Mouse (Mus musculus) Patski (cell line): ENCODE results near the gene Brip1. TPM values are rescaled to one million over a fixed set of nuclear protein-coding genes. Genes with fewer than 3 reads are reported as not detected.
"Not testable (repeated sequence)": the region's sequence is repeated elsewhere in the genome, so short reads cannot be mapped to it uniquely, and the experiment has no call there.

ENCODE experiments used
- ATAC-seq: fragments of 100-300 bp; one replicate; pipeline ENCODE4 v1.8.0; 2021
- CTCF ChIA-PET: fragments of 350-600 bp; sonication (Branson Sonifier 250); formaldehyde crosslinking; loops from one replicate; lab custom pipeline; 2022; ENCODE audit warnings: inconsistent platforms; lab: Charles Lee
- POLR2A ChIA-PET: fragments of 350-600 bp; sonication (Branson Sonifier 250); formaldehyde crosslinking; loops from one replicate; lab custom pipeline; 2022; ENCODE audit warnings: antibody characterized with exemption, inconsistent platforms; lab: Charles Lee
- DNase-seq: peaks from one replicate; pipeline ENCODE4 v3.0.0-alpha.2; 2011; ENCODE audit warnings: low read depth, low spot score
- H3K27me3 ChIP-seq: fragments of 371-371 bp; one replicate; pipeline ENCODE4 v1.5.1; 2021
- CTCF ChIP-seq: fragments of 100-300 bp; IDR thresholded peaks from one replicate; pipeline ENCODE4 v1.5.1; 2021
- in situ Hi-C: fragments of 300-500 bp; cut with MboI; formaldehyde crosslinking; loops from 3 replicates; pipeline ENCODE4 v1.11.1; 2018; ENCODE audit warnings: low pct_unique_long_range_greater_than_20kb, mixed read lengths
- polyA plus RNA-seq: library from polyadenylated mRNA; unstranded; gene quantifications from one replicate; pipeline ENCODE4 v1.2.3, GENCODE M21; 2021

Brip1 gene
- polyA plus RNA-seq, 1 experiment from 2014 or later: 4.4 TPM

- no peaks in the 10 kb centered on the region for H3K27me3 ChIP-seq
- DNase-seq (no peak), ATAC-seq (peak; percentile 31)
- CTCF ChIA-PET: no interaction called here
- POLR2A ChIA-PET: interaction anchor here (0.6 kb wide), 1 partner anchor 148 kb away, joined by 6 read pairs; no protein-coding TSS in a partner anchor
- TF ChIP-seq CTCF: no peak
- in situ Hi-C loops: loop anchor here (25.0 kb wide), 1 partner anchor 462 kb away; no protein-coding TSS in a partner anchor
These were observed 452 bp downstream of the Brip1 start for GRCm38 (mm10) chr11:86200460-86201021.

GRCm38 (mm10) chr11:86199733-86200132 is 1.3 kb downstream of the Brip1 start:
- ChIA-PET POLR2A (interaction anchor here (0.6 kb wide), 1 partner anchor 149 kb away, joined by 6 read pairs; no protein-coding TSS in a partner anchor), CTCF (interaction anchor here (0.9 kb wide), 1 partner anchor 41 kb away, joined by 3 read pairs; no protein-coding TSS in a partner anchor)
- no peak for TF ChIP-seq CTCF
- in situ Hi-C loops: loop anchor here (25.0 kb wide), 1 partner anchor 463 kb away; no protein-coding TSS in a partner anchor
- DNase-seq: no peak
- H3K27me3 ChIP-seq: no peaks in the 10 kb centered on the region
- no peak for ATAC-seq

GRCm38 (mm10) chr11:86185224-86185623 is 15.8 kb downstream of the Brip1 start:
- in situ Hi-C loops: not testable (repeated sequence)

GRCm38 (mm10) chr11:86175833-86176232 is 25.2 kb downstream of the Brip1 start:
- ChIA-PET POLR2A (interaction anchor here (0.6 to 0.7 kb wide), 2 partner anchors 10 to 333 kb away, joined by 3 to 4 read pairs; no protein-coding TSS in a partner anchor), CTCF (interaction anchor here (1.0 kb wide), 1 partner anchor 11 kb away, joined by 3 read pairs; no protein-coding TSS in a partner anchor)
- DNase-seq: no peak
- no peak for TF ChIP-seq CTCF
- no peak for ATAC-seq
- in situ Hi-C loops: no loop called here
- no peaks in the 10 kb centered on the region for H3K27me3 ChIP-seq

More at GRCm38 (mm10) chr11:86185224-86185623, 15.8 kb downstream of the Brip1 start:
- ATAC-seq, DNase-seq, H3K27me3 ChIP-seq: not testable (repeated sequence)
- ChIA-PET POLR2A (interaction anchor here (0.6 kb wide), 1 partner anchor 341 kb away, joined by 3 read pairs; no protein-coding TSS in a partner anchor), CTCF (interaction anchor here (1.5 kb wide), 1 partner anchor 33 kb away, joined by 3 read pairs; no protein-coding TSS in a partner anchor)

- ChIA-PET POLR2A (no interaction called here), CTCF (interaction anchor here (1.0 to 1.8 kb wide), 5 partner anchors 12 to 706 kb away, joined by 3 to 11 read pairs (median 4); no protein-coding TSS in a partner anchor)
- H3K27me3 ChIP-seq: no peaks in the 10 kb centered on the region
- ATAC-seq: no peak
- in situ Hi-C loops: loop anchor here (5.0 kb wide), 2 partner anchors 192 to 327 kb away; no protein-coding TSS in a partner anchor
- peak; percentile 72 for TF ChIP-seq CTCF
- DNase-seq: peak; percentile 6
These were observed 26.8 kb downstream of the Brip1 start for GRCm38 (mm10) chr11:86174173-86174572.

GRCm38 (mm10) chr11:86170743-86171142 is 30.2 kb downstream of the Brip1 start:
- no peak for TF ChIP-seq CTCF
- ChIA-PET CTCF (no interaction called here), POLR2A (interaction anchor here (0.5 kb wide), 1 partner anchor 13 kb away, joined by 3 read pairs; no protein-coding TSS in a partner anchor)
- H3K27me3 ChIP-seq: no peaks in the 10 kb centered on the region
- no peak for DNase-seq
- no peak for ATAC-seq
- in situ Hi-C loops: loop anchor here (5.0 kb wide), 2 partner anchors 188 to 323 kb away; no protein-coding TSS in a partner anchor

- H3K27me3 ChIP-seq: no peaks in the 10 kb centered on the region
- DNase-seq (no peak), ATAC-seq (no peak)
- CTCF ChIA-PET: interaction anchor here (2.9 kb wide), 1 partner anchor 13 kb away, joined by 11 read pairs; no protein-coding TSS in a partner anchor
- POLR2A ChIA-PET: no interaction called here
- in situ Hi-C loops: loop anchor here (10.0 kb wide), 1 partner anchor 765 kb away; no protein-coding TSS in a partner anchor
- no peak for TF ChIP-seq CTCF
These were observed 40.7 kb downstream of the Brip1 start for GRCm38 (mm10) chr11:86160251-86160650.

GRCm38 (mm10) chr11:86158950-86159349 is 42.0 kb downstream of the Brip1 start:
- DNase-seq (no peak), ATAC-seq (no peak)
- ChIA-PET CTCF (interaction anchor here (1.1 to 1.3 kb wide), 2 partner anchors 10 to 41 kb away, joined by 3 to 4 read pairs; no protein-coding TSS in a partner anchor), POLR2A (no interaction called here)
- no peaks in the 10 kb centered on the region for H3K27me3 ChIP-seq
- in situ Hi-C loops: no loop called here
- no peak for TF ChIP-seq CTCF

- no peaks in the 10 kb centered on the region for H3K27me3 ChIP-seq
- no peak for TF ChIP-seq CTCF
- no peak for DNase-seq
- ChIA-PET CTCF (no interaction called here), POLR2A (no interaction called here)
- ATAC-seq: no peak
- in situ Hi-C loops: no loop called here
These were observed 45.4 kb downstream of the Brip1 start for GRCm38 (mm10) chr11:86155638-86156037.

- in situ Hi-C loops: no loop called here
- POLR2A ChIA-PET: no interaction called here
- TF ChIP-seq CTCF: no peak
- no peaks in the 10 kb centered on the region for H3K27me3 ChIP-seq
- no peak for ATAC-seq
- CTCF ChIA-PET: interaction anchor here (1.0 kb wide), 1 partner anchor 15 kb away, joined by 3 read pairs; no protein-coding TSS in a partner anchor
- DNase-seq: no peak
These were observed 69.7 kb downstream of the Brip1 start for GRCm38 (mm10) chr11:86131324-86131723.
